Mouse (Mus musculus): ENCODE results near the gene Iqschfp. TPM values are rescaled to one million over a fixed set of nuclear protein-coding genes. Genes with fewer than 3 reads are reported as not detected.
A peak's percentile ranks its signal among the peaks of the same experiment; 100 is the strongest.

Iqschfp gene
- polyA plus RNA-seq, 1 experiment from 2014 or later: not detected

- Histone ChIP-seq H3K27ac (ENCODE audit: low read depth, low read length) (no peak overlapping the region), H3K4me3 (ENCODE audit: low read depth, low read length) (no peak overlapping the region), H3K4me2 (no peak overlapping the region), H3K9ac (ENCODE audit: low read depth, low read length) (no peak overlapping the region), H3K27me3 (replicated peaks; ENCODE audit: control insufficient read depth, insufficient read depth, low read length) (no peaks in the 10 kb centered on the region), H3K4me1 (replicated peaks; ENCODE audit: control insufficient read depth, insufficient read depth, low read length) (no peaks in the 10 kb centered on the region), H3K36me3 (ENCODE audit: control insufficient read depth, insufficient read depth, low read length) (no peaks in the 10 kb centered on the region), H3K9me3 (ENCODE audit: control insufficient read depth, low read length) (no peaks in the 10 kb centered on the region)
- DNase-seq (ENCODE audit: low spot score): no peak
- 90% methylated on average over 8 of the region's 8 CpGs for WGBS
- no peak for ATAC-seq (replicated peaks; ENCODE audit: low FRiP score)
Measured at GRCm38 (mm10) chr3:68606730-68607129, 714.7 kb downstream of the Iqschfp start.

GRCm38 (mm10) chr3:68607336-68607735, 715.3 kb downstream of the Iqschfp start:
- Histone ChIP-seq H3K4me3 (ENCODE audit: low read depth, low read length) (no peak overlapping the region), H3K27ac (ENCODE audit: low read depth, low read length) (no peak overlapping the region), H3K27me3 (replicated peaks; ENCODE audit: control insufficient read depth, insufficient read depth, low read length) (no peaks in the 10 kb centered on the region), H3K4me1 (replicated peaks; ENCODE audit: control insufficient read depth, insufficient read depth, low read length) (no peaks in the 10 kb centered on the region), H3K36me3 (ENCODE audit: control insufficient read depth, insufficient read depth, low read length) (no peaks in the 10 kb centered on the region), H3K9ac (ENCODE audit: low read depth, low read length) (no peak overlapping the region), H3K4me2 (no peak overlapping the region), H3K9me3 (ENCODE audit: control insufficient read depth, low read length) (no peaks in the 10 kb centered on the region)
- DNase-seq (ENCODE audit: low spot score) (no peak), ATAC-seq (replicated peaks; ENCODE audit: low FRiP score) (no peak)
- 84% methylated on average over 8 of the region's 8 CpGs for WGBS

GRCm38 (mm10) chr3:68608848-68609497, 716.9 kb downstream of the Iqschfp start:
- Histone ChIP-seq H3K4me3 (ENCODE audit: low read depth, low read length) (no peak overlapping the region), H3K9ac (ENCODE audit: low read depth, low read length) (no peak overlapping the region), H3K4me1 (replicated peaks; ENCODE audit: control insufficient read depth, insufficient read depth, low read length) (no peaks in the 10 kb centered on the region), H3K27me3 (replicated peaks; ENCODE audit: control insufficient read depth, insufficient read depth, low read length) (no peaks in the 10 kb centered on the region), H3K36me3 (ENCODE audit: control insufficient read depth, insufficient read depth, low read length) (no peaks in the 10 kb centered on the region), H3K27ac (ENCODE audit: low read depth, low read length) (no peak overlapping the region), H3K4me2 (no peak overlapping the region), H3K9me3 (ENCODE audit: control insufficient read depth, low read length) (no peaks in the 10 kb centered on the region)
- 80% methylated on average over 19 of the region's 19 CpGs for WGBS
- DNase-seq (ENCODE audit: low spot score): no peak
- ATAC-seq (replicated peaks; ENCODE audit: low FRiP score): no peak

GRCm38 (mm10) chr3:68610011-68610410, 718.0 kb downstream of the Iqschfp start:
- 70% methylated on average over 6 of the region's 6 CpGs for WGBS
- H3K4me1 ChIP-seq (replicated peaks; ENCODE audit: control insufficient read depth, insufficient read depth, low read length): no peaks in the 10 kb centered on the region
- no peaks in the 10 kb centered on the region for H3K36me3 ChIP-seq (ENCODE audit: control insufficient read depth, insufficient read depth, low read length)
- no peak overlapping the region for H3K27ac ChIP-seq (ENCODE audit: low read depth, low read length)
- no peak overlapping the region for H3K9ac ChIP-seq (ENCODE audit: low read depth, low read length)
- DNase-seq (ENCODE audit: low spot score): no peak
- H3K9me3 ChIP-seq (ENCODE audit: control insufficient read depth, low read length): no peaks in the 10 kb centered on the region
- ATAC-seq (replicated peaks; ENCODE audit: low FRiP score): no peak
- no peak overlapping the region for H3K4me2 ChIP-seq
- no peaks in the 10 kb centered on the region for H3K27me3 ChIP-seq (replicated peaks; ENCODE audit: control insufficient read depth, insufficient read depth, low read length)
- H3K4me3 ChIP-seq (ENCODE audit: low read depth, low read length): no peak overlapping the region

GRCm38 (mm10) chr3:68610598-68611261, 718.7 kb downstream of the Iqschfp start:
- Histone ChIP-seq H3K27ac (ENCODE audit: low read depth, low read length) (no peak overlapping the region), H3K27me3 (replicated peaks; ENCODE audit: control insufficient read depth, insufficient read depth, low read length) (no peaks in the 10 kb centered on the region), H3K36me3 (ENCODE audit: control insufficient read depth, insufficient read depth, low read length) (no peaks in the 10 kb centered on the region), H3K4me1 (replicated peaks; ENCODE audit: control insufficient read depth, insufficient read depth, low read length) (no peaks in the 10 kb centered on the region; the same call in 1 of the 2 replicates), H3K9ac (ENCODE audit: low read depth, low read length) (no peak overlapping the region), H3K4me3 (ENCODE audit: low read depth, low read length) (no peak overlapping the region), H3K9me3 (ENCODE audit: control insufficient read depth, low read length) (no peaks in the 10 kb centered on the region), H3K4me2 (no peak overlapping the region)
- DNase-seq (ENCODE audit: low spot score): no peak
- 86% methylated on average over 11 of the region's 11 CpGs for WGBS
- no peak for ATAC-seq (replicated peaks; ENCODE audit: low FRiP score)

GRCm38 (mm10) chr3:68615042-68615810, 723.2 kb downstream of the Iqschfp start:
- Histone ChIP-seq H3K27me3 (replicated peaks; ENCODE audit: control insufficient read depth, insufficient read depth, low read length) (no peaks in the 10 kb centered on the region), H3K4me1 (replicated peaks; ENCODE audit: control insufficient read depth, insufficient read depth, low read length) (no peaks in the 10 kb centered on the region; the same call in 1 of the 2 replicates), H3K4me2 (no peak overlapping the region), H3K4me3 (ENCODE audit: low read depth, low read length) (no peak overlapping the region), H3K9me3 (ENCODE audit: control insufficient read depth, low read length) (no peaks in the 10 kb centered on the region), H3K9ac (ENCODE audit: low read depth, low read length) (no peak overlapping the region), H3K36me3 (ENCODE audit: control insufficient read depth, insufficient read depth, low read length) (no peaks in the 10 kb centered on the region), H3K27ac (ENCODE audit: low read depth, low read length) (no peak overlapping the region)
- no peak for DNase-seq (ENCODE audit: low spot score)
- ATAC-seq (replicated peaks; ENCODE audit: low FRiP score): peak; percentile 16; the same call in 1 of the 2 replicates
- 60% methylated on average over 10 of the region's 10 CpGs for WGBS

- peak overlapping the region; percentile 21; the same call in 1 of the 2 replicates for H3K4me2 ChIP-seq
- H3K4me1 ChIP-seq (replicated peaks; ENCODE audit: control insufficient read depth, insufficient read depth, low read length): no peaks in the 10 kb centered on the region; the same call in 1 of the 2 replicates
- 43% methylated on average over 12 of the region's 12 CpGs for WGBS
- ATAC-seq (replicated peaks; ENCODE audit: low FRiP score) (peak; percentile 72), DNase-seq (ENCODE audit: low spot score) (peak; percentile 54)
- H3K9me3 ChIP-seq (ENCODE audit: control insufficient read depth, low read length): no peaks in the 10 kb centered on the region
- H3K27ac ChIP-seq (ENCODE audit: low read depth, low read length): no peak overlapping the region
- H3K27me3 ChIP-seq (replicated peaks; ENCODE audit: control insufficient read depth, insufficient read depth, low read length): no peaks in the 10 kb centered on the region
- no peak overlapping the region for H3K9ac ChIP-seq (ENCODE audit: low read depth, low read length)
- 0 out of 2 replicates have a peak, but pooled peaks cover under 1% of the 10 kb centered on the region for H3K36me3 ChIP-seq (ENCODE audit: control insufficient read depth, insufficient read depth, low read length)
- no peak overlapping the region for H3K4me3 ChIP-seq (ENCODE audit: low read depth, low read length)
Measured at GRCm38 (mm10) chr3:68616363-68616762, 724.3 kb downstream of the Iqschfp start.

- H3K4me1 ChIP-seq (replicated peaks; ENCODE audit: control insufficient read depth, insufficient read depth, low read length): no peaks in the 10 kb centered on the region; the same call in 1 of the 2 replicates
- H3K27me3 ChIP-seq (replicated peaks; ENCODE audit: control insufficient read depth, insufficient read depth, low read length): no peaks in the 10 kb centered on the region
- 0 out of 2 replicates have a peak, but pooled peaks cover 3% of the 10 kb centered on the region for H3K36me3 ChIP-seq (ENCODE audit: control insufficient read depth, insufficient read depth, low read length)
- ATAC-seq (replicated peaks; ENCODE audit: low FRiP score) (no peak), DNase-seq (ENCODE audit: low spot score) (no peak)
- H3K9ac ChIP-seq (ENCODE audit: low read depth, low read length): no peak overlapping the region
- H3K27ac ChIP-seq (ENCODE audit: low read depth, low read length): no peak overlapping the region
- H3K9me3 ChIP-seq (ENCODE audit: control insufficient read depth, low read length): no peaks in the 10 kb centered on the region
- no peak overlapping the region for H3K4me2 ChIP-seq
- H3K4me3 ChIP-seq (ENCODE audit: low read depth, low read length): no peak overlapping the region
- 89% methylated on average over 10 of the region's 10 CpGs for WGBS
Measured at GRCm38 (mm10) chr3:68617708-68618107, 725.7 kb downstream of the Iqschfp start.
